Mouse (Mus musculus) heart, embryonic 12.5 days (tissue): Measurements from ENCODE around the gene Lcmt2. TPM values are rescaled to one million over a fixed set of nuclear protein-coding genes. Genes with fewer than 3 reads are reported as not detected.
A peak's percentile ranks its signal among the peaks of the same experiment; 100 is the strongest.

ENCODE experiments used
- ATAC-seq: fragments of 200-750 bp; cut with Nextera tagmentation; 2 replicates; pipeline ENCODE4 v1.8.0; 2017; ENCODE audit warnings: moderate TSS enrichment, moderate library complexity; ENCODE audit not compliant: insufficient number of reproducible peaks, low FRiP score
- H3K27ac ChIP-seq: fragments of 300-500 bp; sonication (generic); 2 replicates; pipeline ENCODE4 v1.5.1; 2016; ENCODE audit warnings: mild to moderate bottlenecking, moderate library complexity; ENCODE audit not compliant: poor library complexity, severe bottlenecking
- H3K27me3 ChIP-seq: fragments of 300-500 bp; sonication (generic); replicated peaks from 2 replicates; pipeline ENCODE4 v1.6.1; 2016; ENCODE audit warnings: mild to moderate bottlenecking, moderate library complexity
- H3K36me3 ChIP-seq: fragments of 300-500 bp; sonication (generic); 2 replicates; pipeline ENCODE4 v1.6.1; 2016; ENCODE audit warnings: mild to moderate bottlenecking, moderate library complexity
- H3K4me1 ChIP-seq: fragments of 300-500 bp; sonication (generic); replicated peaks from 2 replicates; pipeline ENCODE4 v1.6.1; 2016; ENCODE audit warnings: mild to moderate bottlenecking
- H3K4me2 ChIP-seq: fragments of 300-500 bp; sonication (generic); 2 replicates; pipeline ENCODE4 v1.6.1; 2016; ENCODE audit warnings: mild to moderate bottlenecking, moderate library complexity
- H3K4me3 ChIP-seq: fragments of 300-500 bp; sonication (generic); 2 replicates; pipeline ENCODE4 v1.5.1; 2016; ENCODE audit warnings: mild to moderate bottlenecking
- H3K9ac ChIP-seq: fragments of 300-500 bp; sonication (generic); 2 replicates; pipeline ENCODE4 v1.6.1; 2016; ENCODE audit warnings: mild to moderate bottlenecking, moderate library complexity
- H3K9me3 ChIP-seq: fragments of 300-500 bp; sonication (generic); replicated peaks from 2 replicates; pipeline ENCODE4 v1.6.1; 2016; ENCODE audit warnings: mild to moderate bottlenecking, moderate library complexity
- WGBS: fragments of 180-500 bp; shearing (Covaris S2); methylation state at CpG from one replicate; pipeline ENCODE4 v1.1.7; 2016; 5-methylcytosine and 5-hydroxymethylcytosine counted together
- polyA plus RNA-seq: library from polyadenylated mRNA; unstranded; fragments of >200 nt; fragmentation: Nextera tagmentation; extraction: Ambion mirVana; gene quantifications from 2 replicates; pipeline ENCODE4 v1.2.1, GENCODE M21; 2016

Gene Lcmt2
- polyA plus RNA-seq, result 15.1 and 17.4 TPM in 2 replicates

DNA sequence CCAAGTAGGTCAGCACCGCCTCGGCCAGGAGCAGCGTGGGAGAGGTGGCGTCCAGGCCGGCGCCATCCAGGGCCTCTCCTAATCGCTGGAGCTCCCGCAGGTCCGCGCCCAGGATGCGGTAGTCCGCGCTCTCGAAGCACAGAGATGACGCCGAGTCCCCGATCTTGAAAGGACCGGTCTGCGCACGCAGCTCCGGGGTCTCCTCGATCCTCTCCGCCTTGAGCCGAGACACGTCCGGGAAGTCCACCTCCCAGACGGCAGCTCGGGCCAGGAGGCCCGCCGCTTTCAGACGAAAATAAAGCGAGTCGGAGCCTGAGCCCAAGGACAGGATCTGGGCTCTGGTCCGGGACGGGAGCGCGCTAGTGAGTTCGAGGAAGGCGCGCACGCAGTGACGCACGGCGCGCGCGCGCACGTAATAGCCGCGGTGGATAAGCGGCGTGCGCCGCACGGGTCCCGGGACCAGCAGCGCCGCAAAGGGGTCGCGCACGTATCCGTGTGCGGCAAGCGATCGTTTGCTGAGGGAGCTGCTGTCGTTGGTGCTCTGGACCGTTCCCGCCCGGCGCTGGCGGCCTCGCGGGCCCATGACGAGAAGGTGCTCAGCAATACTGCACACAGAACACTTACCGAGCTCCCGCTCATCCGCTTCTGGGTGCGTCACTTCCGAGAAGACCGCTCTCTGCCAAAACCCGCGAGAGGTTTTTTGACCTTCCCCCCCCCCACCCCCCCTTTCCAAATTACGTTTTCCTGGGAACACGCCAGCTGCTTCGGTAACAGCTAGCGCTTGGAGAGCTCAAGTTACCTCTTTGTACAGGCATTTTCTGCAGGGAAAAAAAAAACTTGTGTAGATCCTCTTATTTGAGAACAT is at the start of gene Lcmt2, which contains the start of gene Adal:
Gene Lcmt2 (minus strand): TSS at position 636 of the 865 bp plus-strand sequence.
Gene Adal (plus strand): TSS at position 411 of the 865 bp plus-strand sequence.
- H3K9me3 ChIP-seq, result 0 out of 2 replicates have a peak, but pooled peaks cover 4% of the 10 kb centered on the region
- peak within 1 kb of the TSS; percentile 76 for H3K4me3 ChIP-seq
- under 1% methylated on average over 87 of the region's 87 CpGs for WGBS
- peak within 1 kb of the TSS; percentile 98 for H3K27ac ChIP-seq
- H3K36me3 ChIP-seq, result peaks cover 29% of the 10 kb centered on the region
- H3K4me1 ChIP-seq, result peaks cover 24% of the 10 kb centered on the region
- peak within 1 kb of the TSS; percentile 88 for H3K9ac ChIP-seq
- no peaks in the 10 kb centered on the region for H3K27me3 ChIP-seq
- H3K4me2 ChIP-seq, result peak within 1 kb of the TSS; percentile 88
- peak; percentile 92 for ATAC-seq

DNA sequence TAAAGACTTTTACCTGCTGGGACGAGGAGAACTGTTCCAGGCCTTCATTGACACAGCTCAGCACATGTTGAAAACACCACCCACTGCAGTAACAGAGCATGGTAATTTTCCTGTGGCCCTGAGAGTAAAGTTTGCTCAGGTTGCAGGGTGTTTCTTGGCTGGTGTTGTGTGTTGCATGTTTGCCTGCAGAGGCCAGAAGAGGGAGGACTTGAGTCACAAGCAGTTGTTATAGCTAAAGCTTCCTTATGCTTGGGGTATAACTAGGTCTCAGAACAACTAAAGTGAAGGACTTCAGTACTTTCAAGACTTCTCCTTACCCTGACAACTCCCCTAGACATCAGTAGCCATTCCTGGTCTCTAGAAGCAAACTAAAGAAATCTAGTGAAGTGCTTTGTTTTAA is 48.1 kb upstream of the Lcmt2 start:
- Histone ChIP-seq H3K4me3 (no peak overlapping the region), H3K27me3 (no peaks in the 10 kb centered on the region), H3K9ac (no peak overlapping the region), H3K4me2 (no peak overlapping the region), H3K36me3 (peaks cover 75% of the 10 kb centered on the region), H3K27ac (no peak overlapping the region), H3K4me1 (peaks cover 1% of the 10 kb centered on the region; the same call in 1 of the 2 replicates), H3K9me3 (no peaks in the 10 kb centered on the region)
- ATAC-seq, result no peak
- WGBS, result 74% methylated on average over 1 of the region's 1 CpGs

DNA sequence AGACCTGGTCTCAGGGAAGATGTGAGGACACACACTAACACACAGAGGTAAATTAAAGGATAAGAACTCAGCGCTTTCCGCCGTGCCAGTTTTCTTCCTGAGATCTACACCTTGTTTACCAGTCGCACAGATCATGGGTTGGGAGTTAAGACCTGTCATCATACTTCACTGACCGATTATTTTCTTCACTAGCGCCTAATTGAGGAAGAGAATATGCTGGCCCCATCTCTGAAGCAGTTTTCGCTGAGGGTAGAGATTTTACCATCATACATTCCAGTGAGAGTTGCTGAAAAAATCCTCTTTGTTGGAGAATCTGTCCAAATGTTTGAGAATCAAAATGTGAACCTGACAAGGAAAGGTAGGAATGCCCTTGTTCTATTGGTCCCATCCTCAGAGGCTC is 43.7 kb upstream of the Lcmt2 start:
- peaks cover 57% of the 10 kb centered on the region for H3K36me3 ChIP-seq
- no peak overlapping the region for H3K9ac ChIP-seq
- no peak overlapping the region for H3K4me3 ChIP-seq
- no peaks in the 10 kb centered on the region for H3K4me1 ChIP-seq
- no peak overlapping the region for H3K27ac ChIP-seq
- ATAC-seq, result no peak
- H3K4me2 ChIP-seq, result no peak overlapping the region
- no peaks in the 10 kb centered on the region for H3K27me3 ChIP-seq
- H3K9me3 ChIP-seq, result no peaks in the 10 kb centered on the region
- 95% methylated on average over 7 of the region's 7 CpGs for WGBS

DNA sequence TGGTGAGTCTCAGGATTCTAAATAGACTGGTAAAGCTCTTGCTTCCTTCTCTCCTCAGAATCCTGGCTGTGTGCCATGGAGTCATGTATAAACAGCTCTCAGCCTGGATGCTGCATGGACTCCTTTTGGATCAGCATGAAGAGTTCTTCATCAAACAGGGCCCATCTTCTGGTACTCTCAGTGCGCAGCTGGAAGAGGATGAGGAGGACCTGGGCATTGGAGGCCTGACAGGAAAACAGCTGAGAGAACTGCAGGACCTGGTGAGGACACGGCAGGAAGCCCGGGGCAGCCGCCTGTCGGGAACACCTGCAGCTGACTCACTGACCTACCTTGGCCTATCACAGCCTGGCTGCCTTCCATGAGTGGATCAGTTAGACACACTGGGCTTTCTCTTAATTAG is 43.0 kb upstream of the Lcmt2 start:
- no peak overlapping the region for H3K27ac ChIP-seq
- H3K27me3 ChIP-seq, result no peaks in the 10 kb centered on the region
- no peak overlapping the region for H3K9ac ChIP-seq
- H3K9me3 ChIP-seq, result no peaks in the 10 kb centered on the region
- 87% methylated on average over 5 of the region's 5 CpGs for WGBS
- no peak overlapping the region for H3K4me2 ChIP-seq
- H3K36me3 ChIP-seq, result peaks cover 59% of the 10 kb centered on the region
- H3K4me3 ChIP-seq, result no peak overlapping the region
- H3K4me1 ChIP-seq, result no peaks in the 10 kb centered on the region
- no peak for ATAC-seq

DNA sequence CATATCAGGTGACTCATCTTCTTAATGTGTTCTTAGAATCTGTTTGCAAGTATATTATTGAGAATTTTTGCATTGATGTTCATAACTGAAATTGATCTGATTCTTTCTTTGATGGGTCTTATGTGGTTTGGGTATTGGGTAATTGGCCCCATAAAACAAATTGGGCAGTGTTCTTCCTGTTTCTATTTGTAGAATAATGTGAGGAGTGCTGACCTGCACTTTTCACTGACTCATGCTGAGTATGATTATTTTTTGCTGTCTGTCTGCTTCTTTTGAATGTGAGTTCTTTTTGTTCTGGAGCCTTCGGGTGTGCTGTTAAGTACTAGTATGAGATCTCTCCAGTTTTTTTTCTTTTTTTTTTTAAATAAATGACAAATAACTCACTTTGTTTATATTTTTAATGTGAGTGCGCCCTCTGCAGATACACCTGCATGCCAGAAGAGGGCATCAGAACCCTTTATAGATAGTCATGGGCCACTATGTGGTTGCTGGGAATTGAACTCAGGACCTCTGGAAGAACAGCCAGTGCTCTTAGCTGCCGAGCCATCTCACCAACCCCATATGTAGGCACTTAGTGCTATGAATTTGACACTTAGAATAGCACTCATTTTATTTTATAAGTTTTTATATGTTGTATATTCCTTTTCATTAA is 38.5 kb upstream of the Lcmt2 start:
- no peaks in the 10 kb centered on the region for H3K4me1 ChIP-seq

DNA sequence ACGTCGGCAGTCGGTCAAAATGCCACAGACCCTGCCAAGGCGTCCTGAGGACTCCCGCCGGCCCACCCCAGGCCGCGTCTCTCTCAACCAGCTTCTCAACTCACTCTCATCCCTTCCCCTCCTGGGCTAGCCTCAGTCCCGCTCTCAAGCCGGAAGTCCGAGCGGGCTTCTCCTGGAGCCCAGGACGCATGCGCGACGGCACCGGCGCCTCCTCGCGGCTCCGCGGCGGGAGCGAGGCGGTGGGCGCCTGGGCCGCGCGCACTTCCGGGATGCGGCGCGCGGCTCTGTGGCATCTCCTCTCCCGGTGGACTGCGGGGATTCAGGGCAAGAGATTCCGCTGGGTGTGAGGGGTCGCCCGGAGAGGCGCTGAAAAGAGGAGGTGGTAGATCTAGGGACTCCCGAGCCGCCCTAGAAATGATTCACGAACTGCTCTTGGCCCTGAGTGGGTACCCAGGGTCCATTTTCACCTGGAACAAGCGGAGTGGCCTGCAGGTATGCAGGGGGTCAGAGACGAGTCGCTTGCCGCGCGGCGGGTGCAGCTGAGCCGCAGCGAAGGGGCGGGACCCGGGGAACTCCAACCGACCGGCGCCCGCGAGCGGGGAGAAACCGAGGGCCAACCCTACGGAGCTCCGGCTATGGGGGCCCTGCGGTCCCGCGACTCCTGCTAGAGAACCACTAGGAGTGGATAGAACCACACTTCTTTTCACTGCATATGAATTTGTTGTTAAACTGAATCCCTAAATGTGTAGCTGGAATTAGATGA is 30.7 kb upstream of the Lcmt2 start, which contains the start of gene Zscan29:
Gene Zscan29 (minus strand): TSS at position 146 of the 763 bp plus-strand sequence.
- H3K4me2 ChIP-seq, result peak within 1 kb of the TSS; percentile 90
- H3K36me3 ChIP-seq, result peaks cover 31% of the 10 kb centered on the region
- peak within 1 kb of the TSS; percentile 69 for H3K4me3 ChIP-seq
- WGBS, result under 1% methylated on average over 65 of the region's 66 CpGs
- peak; percentile 94 for ATAC-seq
- H3K9ac ChIP-seq, result peak within 1 kb of the TSS; percentile 79
- H3K27me3 ChIP-seq, result no peaks in the 10 kb centered on the region
- H3K4me1 ChIP-seq, result peaks cover 18% of the 10 kb centered on the region
- H3K9me3 ChIP-seq, result no peaks in the 10 kb centered on the region
- peak within 1 kb of the TSS; percentile 83 for H3K27ac ChIP-seq

More for the DNA sequence above, 38.5 kb upstream of the Lcmt2 start:
- Histone ChIP-seq H3K4me3 (no peak overlapping the region), H3K9ac (no peak overlapping the region), H3K36me3 (peaks cover 70% of the 10 kb centered on the region), H3K27me3 (no peaks in the 10 kb centered on the region), H3K9me3 (no peaks in the 10 kb centered on the region), H3K4me2 (no peak overlapping the region), H3K27ac (no peak overlapping the region)
- no peak for ATAC-seq
- WGBS, result 91% methylated on average over 3 of the region's 3 CpGs

DNA sequence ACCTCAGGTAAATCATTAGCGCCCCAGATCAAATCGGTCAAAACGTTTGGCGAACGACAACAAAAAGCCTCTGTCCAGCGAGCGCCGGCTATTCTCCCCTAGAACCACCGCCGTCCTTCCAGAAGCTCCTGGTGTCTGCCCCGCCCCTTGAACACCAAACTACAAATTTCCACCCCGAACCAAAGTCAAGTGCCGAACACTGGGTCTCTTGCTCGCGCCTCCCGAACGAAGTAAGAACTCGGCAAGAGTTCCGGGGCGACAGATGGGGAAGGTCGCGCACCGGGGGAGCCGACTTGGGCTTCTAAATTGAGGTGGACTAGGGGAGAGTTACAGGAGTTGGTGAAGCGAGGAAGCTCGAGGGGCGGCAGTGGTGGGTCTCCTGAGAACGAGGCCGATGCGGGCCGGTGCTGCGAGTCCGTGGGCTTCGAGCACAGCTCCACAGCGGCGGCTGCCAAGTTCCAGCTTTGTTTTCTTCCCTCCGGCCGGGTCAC is 30.1 kb upstream of the Lcmt2 start, which contains the start of gene Tubgcp4:
Gene Tubgcp4 (plus strand): TSS at position 174 of the 491 bp plus-strand sequence.
- H3K27ac ChIP-seq, result peak within 1 kb of the TSS; percentile 83
- H3K9ac ChIP-seq, result peak within 1 kb of the TSS; percentile 79
- H3K27me3 ChIP-seq, result no peaks in the 10 kb centered on the region
- under 1% methylated on average over 36 of the region's 38 CpGs for WGBS
- H3K36me3 ChIP-seq, result peaks cover 29% of the 10 kb centered on the region
- H3K4me1 ChIP-seq, result peaks cover 18% of the 10 kb centered on the region
- H3K4me3 ChIP-seq, result peak within 1 kb of the TSS; percentile 69
- ATAC-seq, result peak; percentile 60
- H3K9me3 ChIP-seq, result no peaks in the 10 kb centered on the region
- H3K4me2 ChIP-seq, result peak within 1 kb of the TSS; percentile 90

DNA sequence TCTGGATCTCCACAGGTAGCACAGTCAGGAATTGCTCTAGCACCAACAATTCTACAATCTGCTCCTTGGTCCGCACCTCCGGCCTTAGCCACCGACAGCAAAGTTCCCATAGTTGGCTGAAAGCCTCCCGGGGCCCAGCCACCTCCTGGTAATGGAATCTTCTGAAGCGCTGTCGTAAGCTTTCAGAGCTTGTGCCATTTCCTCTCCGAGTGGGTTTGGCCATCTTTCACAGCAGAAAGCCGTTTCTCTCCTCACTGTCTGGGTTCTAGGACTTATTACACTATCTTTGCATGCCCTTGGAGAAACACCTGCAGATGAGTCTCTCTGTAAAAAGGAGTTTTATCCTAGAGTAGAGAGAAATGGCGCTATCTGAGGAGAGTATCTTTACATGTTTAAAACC is 29.4 kb upstream of the Lcmt2 start:
- Histone ChIP-seq H3K27ac (no peak overlapping the region; the same call in 1 of the 2 replicates), H3K36me3 (peaks cover 27% of the 10 kb centered on the region), H3K4me2 (peak overlapping the region; percentile 90), H3K9ac (peak overlapping the region; percentile 79), H3K9me3 (no peaks in the 10 kb centered on the region), H3K27me3 (no peaks in the 10 kb centered on the region), H3K4me1 (peaks cover 18% of the 10 kb centered on the region), H3K4me3 (peak overlapping the region; percentile 69)
- no peak for ATAC-seq
- WGBS, result 5% methylated on average over 9 of the region's 9 CpGs

DNA sequence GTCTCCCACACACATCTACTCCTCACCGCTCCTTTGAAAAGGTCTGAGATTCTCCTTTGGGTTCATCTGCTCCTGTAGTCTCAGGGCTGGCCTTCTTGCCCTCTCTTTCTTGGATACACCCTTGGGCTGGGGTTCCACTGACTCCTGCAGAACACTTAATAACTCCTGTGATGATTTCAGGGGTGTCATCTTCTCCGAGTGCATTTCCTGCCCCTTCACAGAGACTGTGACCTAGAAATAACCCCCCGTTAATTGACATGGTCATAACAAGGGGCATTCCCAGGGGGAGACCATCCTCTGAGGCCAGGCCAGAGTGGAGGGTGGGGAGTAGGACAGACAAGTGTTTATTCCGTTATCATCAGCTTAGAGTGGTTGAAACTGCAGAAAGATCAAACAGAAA is 28.7 kb upstream of the Lcmt2 start:
- Histone ChIP-seq H3K36me3 (peaks cover 27% of the 10 kb centered on the region), H3K27ac (no peak overlapping the region), H3K9ac (peak overlapping the region; percentile 79), H3K4me2 (peak overlapping the region; percentile 90), H3K4me1 (peaks cover 18% of the 10 kb centered on the region), H3K9me3 (no peaks in the 10 kb centered on the region), H3K27me3 (no peaks in the 10 kb centered on the region), H3K4me3 (peak overlapping the region; percentile 69)
- WGBS, result 55% methylated on average over 4 of the region's 4 CpGs
- ATAC-seq, result no peak

DNA sequence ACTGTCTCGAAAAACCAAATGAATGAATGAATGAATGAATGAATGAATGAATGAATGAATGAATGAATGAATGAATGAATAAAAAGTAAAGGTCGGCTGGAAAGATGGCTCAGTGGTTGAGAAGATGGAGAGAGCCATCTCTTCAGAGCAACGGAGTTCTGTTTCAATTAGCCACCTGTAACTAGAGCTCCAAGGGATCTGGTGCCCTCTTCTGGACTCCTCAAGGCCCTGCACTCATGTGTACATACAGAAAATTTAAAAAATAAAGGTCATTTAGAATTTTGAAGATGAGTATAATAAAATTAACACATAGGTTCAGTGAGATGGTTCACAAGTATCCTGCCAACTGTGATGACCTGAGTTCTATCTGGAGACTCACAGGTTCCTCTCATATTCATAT is 12.6 kb upstream of the Lcmt2 start:
- no peak overlapping the region for H3K27ac ChIP-seq
- no peaks in the 10 kb centered on the region for H3K4me1 ChIP-seq
- 83% methylated on average over 3 of the region's 3 CpGs for WGBS
- H3K9ac ChIP-seq, result no peak overlapping the region
- peaks cover 37% of the 10 kb centered on the region for H3K36me3 ChIP-seq
- no peak overlapping the region for H3K4me2 ChIP-seq
- no peak for ATAC-seq
- H3K9me3 ChIP-seq, result no peaks in the 10 kb centered on the region
- H3K27me3 ChIP-seq, result no peaks in the 10 kb centered on the region
- no peak overlapping the region for H3K4me3 ChIP-seq
